Mouse (Mus musculus) neural tube, embryonic 14.5 days (tissue): ENCODE measurements around the gene BC030867. TPM values are rescaled to one million over a fixed set of nuclear protein-coding genes. Genes with fewer than 3 reads are reported as not detected.

Experiments
- ATAC-seq: fragments of 200-750 bp; cut with Nextera tagmentation; 2 replicates; pipeline ENCODE4 v1.8.0; 2017; ENCODE audit warnings: low read depth, mild to moderate bottlenecking, moderate TSS enrichment, moderate library complexity
- H3K27ac ChIP-seq: fragments of 300-500 bp; sonication (generic); 2 replicates; pipeline ENCODE4 v1.5.1; 2014; ENCODE audit warnings: low read depth, mild to moderate bottlenecking, control low read depth, low read length, moderate library complexity, mixed read lengths
- H3K27me3 ChIP-seq: fragments of 300-500 bp; sonication (generic); 2 replicates; pipeline ENCODE4 v1.6.1; 2014; ENCODE audit warnings: low read length; ENCODE audit not compliant: control insufficient read depth, insufficient read depth
- H3K36me3 ChIP-seq: fragments of 300-500 bp; sonication (generic); 2 replicates; pipeline ENCODE4 v1.6.1; 2014; ENCODE audit warnings: low read length, mixed read lengths; ENCODE audit not compliant: control insufficient read depth, insufficient read depth
- H3K4me1 ChIP-seq: fragments of 300-500 bp; sonication (generic); 2 replicates; pipeline ENCODE4 v1.6.1; 2014; ENCODE audit warnings: low read length; ENCODE audit not compliant: control insufficient read depth, insufficient read depth
- H3K4me2 ChIP-seq: fragments of 300-500 bp; sonication (generic); 2 replicates; pipeline ENCODE4 v1.6.1; 2014; ENCODE audit warnings: mild to moderate bottlenecking, low read depth, low read length, control low read depth
- H3K4me3 ChIP-seq: fragments of 300-500 bp; sonication (generic); 2 replicates; pipeline ENCODE4 v1.5.1; 2014; ENCODE audit warnings: low read depth, low read length, control low read depth, mixed read lengths
- H3K9ac ChIP-seq: fragments of 300-500 bp; sonication (generic); replicated peaks from 2 replicates; pipeline ENCODE4 v1.6.1; 2014; ENCODE audit warnings: low read depth, mild to moderate bottlenecking, control low read depth, low read length, mixed read lengths
- H3K9me3 ChIP-seq: fragments of 300-500 bp; sonication (generic); 2 replicates; pipeline ENCODE4 v1.6.1; 2016; ENCODE audit warnings: low read length; ENCODE audit not compliant: control insufficient read depth
- WGBS: fragments of 180-500 bp; shearing (Covaris S2); extraction: QIAGEN DNeasy Blood & Tissue Kit; methylation state at CpG from one replicate; pipeline ENCODE4 v1.1.7; 2014; 5-methylcytosine and 5-hydroxymethylcytosine counted together
- microRNA-seq: library from miRNA; unstranded; fragments of <30 nt; microRNA quantifications from one replicate; pipeline ENCODE4, GENCODE M21; 2016
- polyA plus RNA-seq: library from polyadenylated mRNA; unstranded; fragments of >200 nt; fragmentation: Nextera tagmentation; extraction: Ambion mirVana; gene quantifications from 2 replicates; pipeline ENCODE4 v1.2.1, GENCODE M21; 2014

Gene BC030867
- polyA plus RNA-seq, 1 experiment from 2014 or later, result 1.4 TPM

- Histone ChIP-seq H3K4me3 (no peak overlapping the region), H3K9me3 (no peaks in the 10 kb centered on the region), H3K27me3 (no peaks in the 10 kb centered on the region), H3K9ac (no peak overlapping the region), H3K27ac (no peak overlapping the region), H3K4me1 (peaks cover 11% of the 10 kb centered on the region; the same call in 1 of the 2 replicates), H3K4me2 (no peak overlapping the region), H3K36me3 (peaks cover 53% of the 10 kb centered on the region)
- ATAC-seq, result no peak
- 79% methylated on average over 4 of the region's 4 CpGs for WGBS
Observed at GRCm38 (mm10) chr11:102311966-102312365, 63.3 kb downstream of the BC030867 start.

DNA sequence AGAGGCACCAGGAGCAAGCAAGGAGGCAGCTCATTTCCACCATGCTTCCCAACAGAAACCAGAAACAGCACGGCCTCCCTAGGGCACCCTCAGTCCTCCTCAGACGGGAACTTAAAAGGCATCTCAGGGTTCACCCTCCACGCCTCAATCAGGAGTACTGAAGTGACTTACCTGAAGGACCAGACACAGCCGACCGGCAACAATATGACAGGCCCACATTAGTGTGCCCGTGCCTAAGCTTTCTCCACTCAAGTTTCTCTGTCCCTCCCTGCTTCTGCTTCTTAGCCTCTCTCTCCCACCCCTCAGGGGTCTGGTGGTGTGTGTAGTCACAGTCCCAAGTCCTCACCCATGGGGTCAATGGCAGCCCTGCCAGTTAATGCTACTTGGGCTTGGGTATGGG lies 63.9 kb downstream of the BC030867 start:
- no peak overlapping the region for H3K9ac ChIP-seq
- no peak overlapping the region for H3K4me2 ChIP-seq
- H3K4me1 ChIP-seq, result peaks cover 11% of the 10 kb centered on the region; the same call in 1 of the 2 replicates
- H3K27ac ChIP-seq, result no peak overlapping the region
- no peak overlapping the region for H3K4me3 ChIP-seq
- ATAC-seq, result no peak
- 93% methylated on average over 6 of the region's 6 CpGs for WGBS
- peaks cover 49% of the 10 kb centered on the region for H3K36me3 ChIP-seq
- no peaks in the 10 kb centered on the region for H3K27me3 ChIP-seq
- H3K9me3 ChIP-seq, result no peaks in the 10 kb centered on the region

DNA sequence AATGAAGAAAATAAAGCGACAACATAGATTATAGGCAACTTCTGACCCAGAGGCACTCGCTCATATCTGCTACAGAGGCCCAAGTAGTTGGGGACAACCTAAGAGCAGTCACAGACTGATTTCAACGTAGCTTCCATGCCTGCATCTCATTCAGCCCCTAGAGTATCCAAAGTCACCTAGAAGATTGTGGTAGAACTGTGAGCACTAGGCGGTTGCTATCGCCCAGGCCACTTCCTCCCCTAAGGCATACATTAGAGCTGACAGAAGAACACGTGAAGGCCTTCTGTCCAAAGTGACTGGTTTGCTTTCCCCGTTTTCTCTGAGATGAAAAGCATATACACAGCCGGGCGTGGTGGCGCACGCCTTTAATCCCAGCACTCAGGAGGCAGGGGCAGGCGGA lies 65.6 kb downstream of the BC030867 start:
- Histone ChIP-seq H3K36me3 (peaks cover 44% of the 10 kb centered on the region), H3K4me2 (no peak overlapping the region), H3K27me3 (peaks cover 3% of the 10 kb centered on the region; the same call in 1 of the 2 replicates), H3K9ac (no peak overlapping the region), H3K4me1 (peaks cover 8% of the 10 kb centered on the region; the same call in 1 of the 2 replicates), H3K4me3 (no peak overlapping the region), H3K9me3 (no peaks in the 10 kb centered on the region), H3K27ac (no peak overlapping the region)
- WGBS, result 90% methylated on average over 12 of the region's 12 CpGs
- ATAC-seq, result no peak

Small RNA genes within 50 kb of the gene (microRNA-seq; reads per million reads assigned to microRNA genes)
- not detected for gene Mir8101

Other genes with a start within 250 kb of the BC030867 start
- gene Mpp3, start 220.4 kb upstream of the BC030867 start, polyA plus RNA-seq, result 57.0 and 57.3 TPM in 2 replicates
- 0.31 and 0.44 TPM in 2 replicates for gene Cd300lg, start 207.4 kb upstream of the BC030867 start, polyA plus RNA-seq
- 25.4 and 25.7 TPM in 2 replicates for gene Mpp2, start 160.4 kb upstream of the BC030867 start, polyA plus RNA-seq
- gene Ppy, start 147.6 kb upstream of the BC030867 start, polyA plus RNA-seq, result not detected in 2 replicates
- gene Pyy, start 141.1 kb upstream of the BC030867 start, polyA plus RNA-seq, result not detected in 2 replicates
- gene Nags, start 103.4 kb upstream of the BC030867 start, polyA plus RNA-seq, result not detected in 2 replicates
- 30.7 and 36.2 TPM in 2 replicates for gene Tmem101, start 92.5 kb upstream of the BC030867 start, polyA plus RNA-seq
- gene Lsm12, start 63.6 kb upstream of the BC030867 start, polyA plus RNA-seq, result 74.4 and 77.5 TPM in 2 replicates
- 32.5 and 42.5 TPM in 2 replicates for gene G6pc3, start 59.3 kb upstream of the BC030867 start, polyA plus RNA-seq
- gene Hdac5, start 18.7 kb upstream of the BC030867 start, polyA plus RNA-seq, result 44.2 and 47.3 TPM in 2 replicates
- 0.12 and 0.23 TPM in 2 replicates for gene Asb16, start 19.9 kb downstream of the BC030867 start, polyA plus RNA-seq
- gene Tmub2, start 36.0 kb downstream of the BC030867 start, polyA plus RNA-seq, result 86.9 and 88.6 TPM in 2 replicates
- gene Atxn7l3, start 47.7 kb downstream of the BC030867 start, polyA plus RNA-seq, result 36.5 and 36.7 TPM in 2 replicates
- 70.3 and 81.9 TPM in 2 replicates for gene Ubtf, start 70.9 kb downstream of the BC030867 start, polyA plus RNA-seq
- gene Slc4a1, start 117.3 kb downstream of the BC030867 start, polyA plus RNA-seq, result 1.6 and 2.4 TPM in 2 replicates
- gene Rundc3a, start 144.5 kb downstream of the BC030867 start, polyA plus RNA-seq, result 97.8 and 115 TPM in 2 replicates
- 141 and 144 TPM in 2 replicates for gene Slc25a39, start 159.1 kb downstream of the BC030867 start, polyA plus RNA-seq
- gene Grn, start 181.4 kb downstream of the BC030867 start, polyA plus RNA-seq, result 43.3 and 68.2 TPM in 2 replicates
- 25.4 and 38.4 TPM in 2 replicates for gene Fam171a2, start 198.8 kb downstream of the BC030867 start, polyA plus RNA-seq
- 5.5 and 7.0 TPM in 2 replicates for gene Itga2b, start 221.2 kb downstream of the BC030867 start, polyA plus RNA-seq